In the genomic region with DNA sequence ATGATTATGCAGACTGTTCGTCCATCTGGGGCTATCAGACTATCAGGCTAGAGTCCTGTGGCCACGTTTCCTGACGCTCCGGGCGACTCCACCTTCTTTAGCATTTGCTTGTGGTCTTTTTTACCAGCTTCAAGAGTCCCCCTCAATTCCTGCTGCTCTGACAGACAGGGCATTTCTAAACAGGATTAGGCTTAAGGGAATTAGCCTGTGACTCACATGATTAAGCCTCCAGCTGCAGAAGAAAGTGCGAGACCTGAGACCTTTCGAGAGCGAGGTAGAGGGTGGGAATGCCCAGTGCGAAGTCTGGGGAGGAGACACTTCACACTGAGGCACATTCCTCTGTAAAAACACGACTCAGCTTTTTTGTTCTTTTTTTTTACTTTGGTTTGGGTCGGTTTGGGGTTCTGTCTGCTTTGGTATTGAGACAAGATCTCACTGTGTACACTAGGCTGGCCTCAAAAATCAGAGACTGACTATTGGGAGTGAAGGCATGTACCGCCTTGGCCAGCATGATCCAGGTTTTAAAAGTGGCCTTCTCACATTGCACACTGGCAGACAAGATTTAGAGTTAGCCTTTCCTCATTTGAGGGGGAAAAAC, we compare ENCODE assay signal across 17 mouse cellular contexts. TPM values are rescaled to one million over a fixed set of nuclear protein-coding genes. Genes with fewer than 3 reads are reported as not detected.
DNase-seq lines count a peak whose midpoint lies in the region; ATAC-seq and TF ChIP-seq lines count a peak whose summit lies in the region.
"Had no signal": no experiment of that assay in that cellular context is flagged by ENCODE, and none has a peak within 500 bp of the region (broad histone marks: within the 10 kb centered on the region; RNA-seq: fewer than 3 reads in every experiment).

No protein-coding gene starts in this region.

- TF ChIP-seq CTCF in gastrocnemius, adult 2 months (IDR thresholded peaks at IDR 0.05) = no peak

- no peak for DNase-seq in gastrocnemius, adult 2 months
- no peak for DNase-seq in gastrocnemius, postnatal 36 days
- DNase-seq in lung, adult 18-20 months = no peak
- DNase-seq in retina, embryonic 14.5 days (ENCODE audit: low spot score) = peak; percentile 18
- no peak for DNase-seq in ovary, postnatal 14 days (ENCODE audit: low spot score)
- no peak for DNase-seq in ovary, adult 18-20 months (ENCODE audit: low spot score)
- DNase-seq: B cell, adult 2 months; gastrocnemius, postnatal 14 days; lung, postnatal 36 days; thymus, postnatal 4 days had no signal

- ATAC-seq in lung, embryonic 16.5 days (ENCODE audit: low read depth) = no peak
- peak; percentile 35; the same call in 1 of the 2 replicates for ATAC-seq in embryonic facial prominence, embryonic 12.5 days (ENCODE audit: insufficient number of reproducible peaks, insufficient read depth, low FRiP score, low TSS enrichment)
- ATAC-seq: forebrain, embryonic 15.5 days; intestine, embryonic 16.5 days had no signal

- peaks cover 25% of the 10 kb centered on the region; the same call in 1 of the 2 replicates for H3K4me1 ChIP-seq in lung, embryonic 16.5 days (replicated peaks; ENCODE audit: control insufficient read depth, insufficient read depth, low read length)
- no peaks in the 10 kb centered on the region for H3K4me1 ChIP-seq in embryonic facial prominence, embryonic 12.5 days
- H3K4me1 ChIP-seq: forebrain, embryonic 15.5 days had no signal

- no peak overlapping the region for H3K9ac ChIP-seq in lung, embryonic 16.5 days (ENCODE audit: low read length)
- no peak overlapping the region for H3K9ac ChIP-seq in embryonic facial prominence, embryonic 12.5 days
- H3K9ac ChIP-seq: embryonic facial prominence, embryonic 13.5 days; forebrain, embryonic 15.5 days; stomach, embryonic 15.5 days had no signal

- intact Hi-C loops in gastrocnemius, adult 2 months (cut with DNase I) = loop anchor here (5.0 kb wide), 1 partner anchor 39 kb away; no protein-coding TSS in a partner anchor
- intact Hi-C loops in gastrocnemius, postnatal 36 days (cut with DNase I) = no loop called here

- no peaks in the 10 kb centered on the region for H3K9me3 ChIP-seq in lung, embryonic 16.5 days (ENCODE audit: control insufficient read depth, low read length)
- H3K9me3 ChIP-seq in embryonic facial prominence, embryonic 12.5 days = no peaks in the 10 kb centered on the region
- H3K9me3 ChIP-seq: embryonic facial prominence, embryonic 13.5 days; forebrain, embryonic 15.5 days; hindbrain, embryonic 10.5 days; stomach, embryonic 15.5 days had no signal

- no peak overlapping the region for H3K4me3 ChIP-seq in gastrocnemius, adult 2 months
- no peak overlapping the region for H3K4me3 ChIP-seq in lung, embryonic 16.5 days (ENCODE audit: low read length)
- H3K4me3 ChIP-seq in embryonic facial prominence, embryonic 12.5 days = no peak overlapping the region
- H3K4me3 ChIP-seq: embryonic facial prominence, embryonic 13.5 days; forebrain, embryonic 15.5 days; hindbrain, embryonic 10.5 days; stomach, embryonic 15.5 days had no signal

- peaks cover 23% of the 10 kb centered on the region for H3K36me3 ChIP-seq in lung, embryonic 16.5 days (ENCODE audit: control insufficient read depth, insufficient read depth, low read length)
- peaks cover 22% of the 10 kb centered on the region for H3K36me3 ChIP-seq in embryonic facial prominence, embryonic 12.5 days
- H3K36me3 ChIP-seq: forebrain, embryonic 15.5 days had no signal

- H3K27ac ChIP-seq in gastrocnemius, adult 2 months = peak overlapping the region; percentile 31
- peak overlapping the region; percentile 10; the same call in 1 of the 2 replicates for H3K27ac ChIP-seq in lung, embryonic 16.5 days (ENCODE audit: low read length)
- peak overlapping the region; percentile 20 for H3K27ac ChIP-seq in embryonic facial prominence, embryonic 12.5 days
- H3K27ac ChIP-seq: forebrain, embryonic 15.5 days; hindbrain, embryonic 10.5 days; stomach, embryonic 15.5 days had no signal

- H3K27me3 ChIP-seq in lung, embryonic 16.5 days (ENCODE audit: control insufficient read depth, insufficient read depth, low read depth, low read length) = no peaks in the 10 kb centered on the region
- no peaks in the 10 kb centered on the region for H3K27me3 ChIP-seq in embryonic facial prominence, embryonic 12.5 days
- H3K27me3 ChIP-seq: embryonic facial prominence, embryonic 13.5 days; forebrain, embryonic 15.5 days; stomach, embryonic 15.5 days had no signal

- WGBS in lung, embryonic 16.5 days = 49% methylated on average over 12 of the region's 12 CpGs
- WGBS in embryonic facial prominence, embryonic 12.5 days = 32% methylated on average over 12 of the region's 12 CpGs

- H3K4me2 ChIP-seq in lung, embryonic 16.5 days (ENCODE audit: low read depth, low read length) = no peak overlapping the region
- no peak overlapping the region for H3K4me2 ChIP-seq in embryonic facial prominence, embryonic 12.5 days (replicated peaks)
- H3K4me2 ChIP-seq: embryonic facial prominence, embryonic 13.5 days; forebrain, embryonic 15.5 days; stomach, embryonic 15.5 days had no signal

RNA-seq across cellular contexts. Expression of a gene that starts 37.9 kb away (rescaled TPM):
- 10 to 100 TPM; 30.5 to 42.2 TPM for total RNA-seq in gastrocnemius, adult 2 months (2021)
- total RNA-seq in gastrocnemius, postnatal 36 days (2021) = 10 to 100 TPM; 28.1 to 29.9 TPM
- 75.4 and 79.0 TPM in 2 replicates for polyA plus RNA-seq in lung, embryonic 16.5 days (2015; fragmentation: Nextera tagmentation; extraction: Ambion mirVana)
- 34.4 and 37.9 TPM in 2 replicates for polyA plus RNA-seq in embryonic facial prominence, embryonic 12.5 days (2016; fragmentation: Nextera tagmentation; extraction: Ambion mirVana)

RNA-seq across cellular contexts. Expression of a gene that starts 58.2 kb away (rescaled TPM):
- total RNA-seq in gastrocnemius, adult 2 months (2021) = 10 to 100 TPM; 33.1 to 34.2 TPM
- total RNA-seq in gastrocnemius, postnatal 36 days (2021) = 10 to 100 TPM; 23.7 to 28.3 TPM
- polyA plus RNA-seq in lung, embryonic 16.5 days (2015; fragmentation: Nextera tagmentation; extraction: Ambion mirVana) = 139 and 148 TPM in 2 replicates
- polyA plus RNA-seq in embryonic facial prominence, embryonic 12.5 days (2016; fragmentation: Nextera tagmentation; extraction: Ambion mirVana) = 152 and 153 TPM in 2 replicates
